Mouse (Mus musculus) heart, embryonic 15.5 days (tissue): ENCODE results near the gene Epha2. TPM values are rescaled to one million over a fixed set of nuclear protein-coding genes. Genes with fewer than 3 reads are reported as not detected.

Experiments used
- ATAC-seq: fragments of 200-750 bp; cut with Nextera tagmentation; replicated peaks from 2 replicates; pipeline ENCODE4 v1.8.0; 2017; ENCODE audit warnings: low read depth, moderate TSS enrichment; ENCODE audit not compliant: insufficient number of reproducible peaks, insufficient read depth, low FRiP score
- H3K27ac ChIP-seq: fragments of 300-500 bp; sonication (generic); 2 replicates; pipeline ENCODE4 v1.5.1; 2015; ENCODE audit warnings: mild to moderate bottlenecking, inconsistent platforms
- H3K27me3 ChIP-seq: fragments of 300-500 bp; sonication (generic); 2 replicates; pipeline ENCODE4 v1.6.1; 2015; ENCODE audit warnings: inconsistent platforms
- H3K36me3 ChIP-seq: fragments of 300-500 bp; sonication (generic); 2 replicates; pipeline ENCODE4 v1.6.1; 2015; ENCODE audit warnings: mild to moderate bottlenecking, inconsistent platforms
- H3K4me1 ChIP-seq: fragments of 300-500 bp; sonication (generic); replicated peaks from 2 replicates; pipeline ENCODE4 v1.6.1; 2015; ENCODE audit warnings: inconsistent platforms
- H3K4me2 ChIP-seq: fragments of 300-500 bp; sonication (generic); 2 replicates; pipeline ENCODE4 v1.6.1; 2015; ENCODE audit warnings: inconsistent platforms, mild to moderate bottlenecking, moderate library complexity
- H3K4me3 ChIP-seq: fragments of 300-500 bp; sonication (generic); 2 replicates; pipeline ENCODE4 v1.5.1; 2015; ENCODE audit warnings: mild to moderate bottlenecking, inconsistent platforms
- H3K9ac ChIP-seq: fragments of 300-500 bp; sonication (generic); 2 replicates; pipeline ENCODE4 v1.6.1; 2015; ENCODE audit warnings: mild to moderate bottlenecking, inconsistent platforms
- H3K9me3 ChIP-seq: fragments of 300-500 bp; sonication (generic); replicated peaks from 2 replicates; pipeline ENCODE4 v1.6.1; 2016; ENCODE audit warnings: inconsistent platforms
- WGBS: fragments of 180-500 bp; shearing (Covaris S2); methylation state at CpG from one replicate; pipeline ENCODE4 v1.1.7; 2015; ENCODE audit warnings: mixed read lengths; 5-methylcytosine and 5-hydroxymethylcytosine counted together
- polyA plus RNA-seq: library from polyadenylated mRNA; unstranded; fragments of >200 nt; fragmentation: Nextera tagmentation; extraction: Ambion mirVana; gene quantifications from 2 replicates; pipeline ENCODE4 v1.2.1, GENCODE M21; 2015

Gene Epha2
- polyA plus RNA-seq, 1 experiment from 2014 or later = 2.7 TPM

- no peak for ATAC-seq
- H3K4me3 ChIP-seq = no peak overlapping the region
- H3K4me2 ChIP-seq = no peak overlapping the region
- WGBS = 66% methylated on average over 5 of the region's 5 CpGs
- peaks cover 33% of the 10 kb centered on the region for H3K4me1 ChIP-seq
- H3K9me3 ChIP-seq = no peaks in the 10 kb centered on the region
- no peaks in the 10 kb centered on the region for H3K27me3 ChIP-seq
- no peak overlapping the region for H3K9ac ChIP-seq
- no peaks in the 10 kb centered on the region for H3K36me3 ChIP-seq
- peak overlapping the region; percentile 9; the same call in 1 of the 2 replicates for H3K27ac ChIP-seq
These were observed 33.7 kb downstream of the Epha2 start for GRCm38 (mm10) chr4:141334695-141335094.

- ATAC-seq = peak; percentile 11; the same call in 1 of the 2 replicates
- Histone ChIP-seq H3K4me2 (no peak overlapping the region), H3K9me3 (no peaks in the 10 kb centered on the region), H3K27ac (no peak overlapping the region), H3K4me3 (no peak overlapping the region), H3K9ac (no peak overlapping the region), H3K36me3 (no peaks in the 10 kb centered on the region), H3K27me3 (no peaks in the 10 kb centered on the region), H3K4me1 (peaks cover 33% of the 10 kb centered on the region)
- 19% methylated on average over 3 of the region's 3 CpGs for WGBS
These were observed 34.3 kb downstream of the Epha2 start for GRCm38 (mm10) chr4:141335263-141335796.

GRCm38 (mm10) chr4:141336196-141336595 lies 35.2 kb downstream of the Epha2 start:
- 73% methylated on average over 6 of the region's 6 CpGs for WGBS
- H3K9ac ChIP-seq = no peak overlapping the region
- peaks cover 33% of the 10 kb centered on the region for H3K4me1 ChIP-seq

GRCm38 (mm10) chr4:141337986-141338385 lies 36.9 kb downstream of the Epha2 start:
- Histone ChIP-seq H3K9me3 (no peaks in the 10 kb centered on the region), H3K27me3 (peaks cover 5% of the 10 kb centered on the region; the same call in 1 of the 2 replicates), H3K9ac (no peak overlapping the region), H3K4me1 (peaks cover 33% of the 10 kb centered on the region), H3K4me2 (no peak overlapping the region), H3K4me3 (no peak overlapping the region), H3K27ac (no peak overlapping the region), H3K36me3 (no peaks in the 10 kb centered on the region)
- 34% methylated on average over 6 of the region's 6 CpGs for WGBS
- ATAC-seq = peak; percentile 38; the same call in 1 of the 2 replicates

More at GRCm38 (mm10) chr4:141336196-141336595, 35.2 kb downstream of the Epha2 start:
- no peak overlapping the region for H3K4me3 ChIP-seq
- H3K36me3 ChIP-seq = no peaks in the 10 kb centered on the region
- H3K9me3 ChIP-seq = no peaks in the 10 kb centered on the region
- no peak for ATAC-seq
- H3K4me2 ChIP-seq = no peak overlapping the region
- H3K27ac ChIP-seq = no peak overlapping the region
- H3K27me3 ChIP-seq = peaks cover 3% of the 10 kb centered on the region; the same call in 1 of the 2 replicates

GRCm38 (mm10) chr4:141338853-141339252 lies 37.8 kb downstream of the Epha2 start:
- no peak overlapping the region for H3K4me3 ChIP-seq
- H3K27me3 ChIP-seq = peaks cover 5% of the 10 kb centered on the region; the same call in 1 of the 2 replicates
- no peak overlapping the region for H3K27ac ChIP-seq
- no peaks in the 10 kb centered on the region for H3K9me3 ChIP-seq
- no peak overlapping the region for H3K4me2 ChIP-seq
- ATAC-seq = no peak
- WGBS = 24% methylated on average over 1 of the region's 1 CpGs
- H3K36me3 ChIP-seq = no peaks in the 10 kb centered on the region
- H3K9ac ChIP-seq = no peak overlapping the region
- peaks cover 33% of the 10 kb centered on the region for H3K4me1 ChIP-seq

GRCm38 (mm10) chr4:141341477-141341876 lies 40.4 kb downstream of the Epha2 start:
- no peak overlapping the region for H3K4me3 ChIP-seq
- H3K36me3 ChIP-seq = no peaks in the 10 kb centered on the region
- no peak overlapping the region for H3K4me2 ChIP-seq
- H3K27ac ChIP-seq = no peak overlapping the region
- no peaks in the 10 kb centered on the region for H3K9me3 ChIP-seq
- 61% methylated on average over 7 of the region's 7 CpGs for WGBS
- H3K27me3 ChIP-seq = peaks cover 5% of the 10 kb centered on the region; the same call in 1 of the 2 replicates
- no peak overlapping the region for H3K9ac ChIP-seq
- H3K4me1 ChIP-seq = peaks cover 11% of the 10 kb centered on the region
- ATAC-seq = no peak

GRCm38 (mm10) chr4:141343515-141343914 lies 42.5 kb downstream of the Epha2 start:
- WGBS = 57% methylated on average over 7 of the region's 7 CpGs
- Histone ChIP-seq H3K4me3 (no peak overlapping the region), H3K27me3 (peaks cover 5% of the 10 kb centered on the region; the same call in 1 of the 2 replicates), H3K4me1 (peaks cover 15% of the 10 kb centered on the region), H3K4me2 (no peak overlapping the region), H3K36me3 (no peaks in the 10 kb centered on the region), H3K9me3 (no peaks in the 10 kb centered on the region), H3K9ac (no peak overlapping the region), H3K27ac (no peak overlapping the region)
- ATAC-seq = no peak

- no peak overlapping the region for H3K27ac ChIP-seq
- ATAC-seq = no peak
These were observed 44.2 kb downstream of the Epha2 start for GRCm38 (mm10) chr4:141345219-141345618.

GRCm38 (mm10) chr4:141347365-141347797 lies 46.3 kb downstream of the Epha2 start:
- peak; percentile 42 for ATAC-seq

More at GRCm38 (mm10) chr4:141345219-141345618, 44.2 kb downstream of the Epha2 start:
- no peaks in the 10 kb centered on the region for H3K36me3 ChIP-seq
- H3K27me3 ChIP-seq = peaks cover 5% of the 10 kb centered on the region; the same call in 1 of the 2 replicates
- H3K4me2 ChIP-seq = no peak overlapping the region
- H3K9ac ChIP-seq = no peak overlapping the region
- 86% methylated on average over 12 of the region's 12 CpGs for WGBS
- no peak overlapping the region for H3K4me3 ChIP-seq
- peaks cover 12% of the 10 kb centered on the region for H3K4me1 ChIP-seq
- no peaks in the 10 kb centered on the region for H3K9me3 ChIP-seq

GRCm38 (mm10) chr4:141348616-141349015 lies 47.6 kb downstream of the Epha2 start:
- Histone ChIP-seq H3K4me1 (peaks cover 15% of the 10 kb centered on the region), H3K4me2 (no peak overlapping the region), H3K4me3 (no peak overlapping the region), H3K36me3 (no peaks in the 10 kb centered on the region), H3K9me3 (no peaks in the 10 kb centered on the region), H3K27me3 (no peaks in the 10 kb centered on the region), H3K9ac (no peak overlapping the region), H3K27ac (no peak overlapping the region)
- no peak for ATAC-seq
- WGBS = 69% methylated on average over 11 of the region's 11 CpGs

More at GRCm38 (mm10) chr4:141347365-141347797, 46.3 kb downstream of the Epha2 start:
- no peak overlapping the region for H3K4me2 ChIP-seq
- no peak overlapping the region for H3K4me3 ChIP-seq
- no peak overlapping the region for H3K9ac ChIP-seq
- no peaks in the 10 kb centered on the region for H3K9me3 ChIP-seq
- H3K4me1 ChIP-seq = peaks cover 12% of the 10 kb centered on the region
- H3K27ac ChIP-seq = no peak overlapping the region
- 25% methylated on average over 8 of the region's 8 CpGs for WGBS
- H3K36me3 ChIP-seq = no peaks in the 10 kb centered on the region
- no peaks in the 10 kb centered on the region for H3K27me3 ChIP-seq

GRCm38 (mm10) chr4:141350015-141350414 lies 49.0 kb downstream of the Epha2 start:
- 76% methylated on average over 12 of the region's 12 CpGs for WGBS
- peaks cover 18% of the 10 kb centered on the region for H3K4me1 ChIP-seq
- H3K4me2 ChIP-seq = no peak overlapping the region
- no peaks in the 10 kb centered on the region for H3K36me3 ChIP-seq
- H3K9ac ChIP-seq = no peak overlapping the region
- no peak overlapping the region for H3K4me3 ChIP-seq
- H3K27ac ChIP-seq = no peak overlapping the region
- no peak for ATAC-seq
- no peaks in the 10 kb centered on the region for H3K9me3 ChIP-seq
- no peaks in the 10 kb centered on the region for H3K27me3 ChIP-seq

- H3K9ac ChIP-seq = no peak overlapping the region
- ATAC-seq = no peak
- 65% methylated on average over 7 of the region's 7 CpGs for WGBS
- H3K9me3 ChIP-seq = no peaks in the 10 kb centered on the region
- H3K27ac ChIP-seq = no peak overlapping the region
- H3K4me1 ChIP-seq = peaks cover 18% of the 10 kb centered on the region
- no peak overlapping the region for H3K4me2 ChIP-seq
- H3K4me3 ChIP-seq = no peak overlapping the region
- H3K27me3 ChIP-seq = no peaks in the 10 kb centered on the region
- H3K36me3 ChIP-seq = no peaks in the 10 kb centered on the region
These were observed 50.9 kb downstream of the Epha2 start for GRCm38 (mm10) chr4:141351972-141352371.
